Mouse (Mus musculus): ENCODE measurements around the gene Gnb1. TPM values are rescaled to one million over a fixed set of nuclear protein-coding genes. Genes with fewer than 3 reads are reported as not detected.

Gnb1 gene
- polyA plus RNA-seq, 1 experiment = 1,100 TPM

- DNase-seq (ENCODE audit: low read depth, low spot score) = no peak
- WGBS = 2% methylated on average over 31 of the region's 31 CpGs
Observed at GRCm38 (mm10) chr4:155601997-155602456, 110.9 kb downstream of the Gnb1 start.

- 88% methylated on average over 1 of the region's 1 CpGs for whole genome bisulfite sequencing
- DNase-seq (ENCODE audit: low read depth, low spot score) = no peak
Observed at GRCm38 (mm10) chr4:155602753-155603152, 111.6 kb downstream of the Gnb1 start.

- no peak for DNase-seq (ENCODE audit: low read depth, low spot score)
- 91% methylated on average over 6 of the region's 6 CpGs for WGBS
Observed at GRCm38 (mm10) chr4:155603801-155604200, 112.6 kb downstream of the Gnb1 start.

- DNase-seq (ENCODE audit: low read depth, low spot score) = no peak
- WGBS = 88% methylated on average over 4 of the region's 4 CpGs
Observed at GRCm38 (mm10) chr4:155605132-155605531, 114.0 kb downstream of the Gnb1 start.

GRCm38 (mm10) chr4:155606825-155607224 lies 115.7 kb downstream of the Gnb1 start:
- no peak for DNase-seq (ENCODE audit: low read depth, low spot score)
- WGBS = 58% methylated on average over 2 of the region's 2 CpGs

Other genes starting within 250 kb of the Gnb1 start
- 56.1 and 59.4 TPM in 2 replicates for gene Faap20, start 241.6 kb upstream of the Gnb1 start, polyA plus RNA-seq (2012; rRNA removed)
- gene Prkcz, start 130.0 kb upstream of the Gnb1 start, polyA plus RNA-seq (2012; rRNA removed) = 79.9 and 81.5 TPM in 2 replicates
- 0.51 and 0.94 TPM in 2 replicates for gene Gabrd, start 93.2 kb upstream of the Gnb1 start, polyA plus RNA-seq (2012; rRNA removed)
- 1.2 and 2.6 TPM in 2 replicates for gene Cfap74, start 82.2 kb upstream of the Gnb1 start, polyA plus RNA-seq (2012; rRNA removed)
- 0.57 and 2.5 TPM in 2 replicates for gene Tmem52, start 22.2 kb upstream of the Gnb1 start, polyA plus RNA-seq (2012; rRNA removed)
- gene Nadk, start 71.0 kb downstream of the Gnb1 start, polyA plus RNA-seq (2012; rRNA removed) = 142 and 164 TPM in 2 replicates
- 11.4 and 23.7 TPM in 2 replicates for gene Slc35e2, start 110.1 kb downstream of the Gnb1 start, polyA plus RNA-seq (2012; rRNA removed)
- gene Cdk11b, start 133.5 kb downstream of the Gnb1 start, polyA plus RNA-seq (2012; rRNA removed) = 43.3 and 43.8 TPM in 2 replicates
- gene Gm10563, start 154.0 kb downstream of the Gnb1 start, polyA plus RNA-seq (2012; rRNA removed) = not detected in 2 replicates
- 19.6 and 19.7 TPM in 2 replicates for gene Mmp23, start 162.0 kb downstream of the Gnb1 start, polyA plus RNA-seq (2012; rRNA removed)
- gene Mib2, start 177.8 kb downstream of the Gnb1 start, polyA plus RNA-seq (2012; rRNA removed) = 36.6 and 47.6 TPM in 2 replicates
- 10.1 and 12.2 TPM in 2 replicates for gene Fndc10, start 203.0 kb downstream of the Gnb1 start, polyA plus RNA-seq (2012; rRNA removed)
- gene Ssu72, start 213.4 kb downstream of the Gnb1 start, polyA plus RNA-seq (2012; rRNA removed) = 125 and 153 TPM in 2 replicates
- 0.40 and 0.51 TPM in 2 replicates for gene Tmem240, start 243.4 kb downstream of the Gnb1 start, polyA plus RNA-seq (2012; rRNA removed)

All from large intestine, adult 2 months (tissue).